Mouse (Mus musculus) embryonic facial prominence, embryonic 13.5 days (tissue): ENCODE measurements around the gene Gm45717. TPM values are rescaled to one million over a fixed set of nuclear protein-coding genes. Genes with fewer than 3 reads are reported as not detected.

Experiments used
- ATAC-seq: fragments of 200-750 bp; cut with Nextera tagmentation; 2 replicates; pipeline ENCODE4 v1.8.0; 2017; ENCODE audit warnings: low read depth; ENCODE audit not compliant: insufficient number of reproducible peaks, insufficient read depth, low FRiP score, low TSS enrichment
- H3K27ac ChIP-seq: fragments of 300-500 bp; sonication (generic); 2 replicates; pipeline ENCODE4 v1.5.1; 2015; ENCODE audit warnings: moderate library complexity, mild to moderate bottlenecking, inconsistent platforms
- H3K27me3 ChIP-seq: fragments of 300-500 bp; sonication (generic); 2 replicates; pipeline ENCODE4 v1.6.1; 2015; ENCODE audit warnings: mild to moderate bottlenecking, inconsistent platforms
- H3K36me3 ChIP-seq: fragments of 300-500 bp; sonication (generic); 2 replicates; pipeline ENCODE4 v1.6.1; 2015; ENCODE audit warnings: mild to moderate bottlenecking, inconsistent platforms
- H3K4me1 ChIP-seq: fragments of 300-500 bp; sonication (generic); 2 replicates; pipeline ENCODE4 v1.6.1; 2015; ENCODE audit warnings: inconsistent platforms
- H3K4me2 ChIP-seq: fragments of 300-500 bp; sonication (generic); 2 replicates; pipeline ENCODE4 v1.6.1; 2015; ENCODE audit warnings: moderate library complexity, mild to moderate bottlenecking, inconsistent platforms
- H3K4me3 ChIP-seq: fragments of 300-500 bp; sonication (generic); 2 replicates; pipeline ENCODE4 v1.5.1; 2015; ENCODE audit warnings: mild to moderate bottlenecking, inconsistent platforms
- H3K9ac ChIP-seq: fragments of 300-500 bp; sonication (generic); 2 replicates; pipeline ENCODE4 v1.6.1; 2015; ENCODE audit warnings: mild to moderate bottlenecking, inconsistent platforms
- H3K9me3 ChIP-seq: fragments of 300-500 bp; sonication (generic); 2 replicates; pipeline ENCODE4 v1.6.1; 2016; ENCODE audit warnings: inconsistent platforms
- WGBS: fragments of 180-500 bp; shearing (Covaris S2); methylation state at CpG from one replicate; pipeline ENCODE4 v1.1.7; 2015; ENCODE audit warnings: mixed read lengths; 5-methylcytosine and 5-hydroxymethylcytosine counted together
- polyA plus RNA-seq: library from polyadenylated mRNA; unstranded; fragments of >200 nt; fragmentation: Nextera tagmentation; extraction: Ambion mirVana; gene quantifications from 2 replicates; pipeline ENCODE4 v1.2.1, GENCODE M21; 2015

Gm45717 gene
- polyA plus RNA-seq, 1 experiment from 2014 or later: not detected

DNA sequence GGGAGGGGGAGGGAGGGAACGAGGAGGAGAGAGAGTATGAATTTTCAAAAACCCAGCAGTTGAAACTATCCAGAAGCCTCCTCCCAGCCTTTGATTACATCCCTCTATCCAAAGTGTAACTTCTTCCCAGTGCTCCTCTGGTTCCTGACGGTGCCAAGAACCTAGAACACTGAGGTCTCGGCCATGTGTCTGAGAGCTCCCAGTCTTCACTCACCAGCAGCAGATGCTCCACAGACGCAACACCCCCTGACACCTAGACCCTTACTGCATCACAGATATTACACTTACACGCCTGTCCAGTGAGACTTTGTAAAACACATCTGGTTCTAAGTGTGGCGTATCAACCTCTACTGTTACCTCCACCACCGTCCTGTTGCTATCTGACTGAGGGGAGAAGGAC lies 3.3 kb downstream of the Gm45717 start:
- Histone ChIP-seq H3K27me3 (no peaks in the 10 kb centered on the region), H3K4me3 (peak overlapping the region; percentile 0; the same call in 1 of the 2 replicates), H3K4me1 (peaks cover 56% of the 10 kb centered on the region), H3K9ac (no peak overlapping the region), H3K27ac (no peak overlapping the region; the same call in 1 of the 2 replicates), H3K36me3 (peaks cover 43% of the 10 kb centered on the region), H3K4me2 (peak overlapping the region; percentile 92), H3K9me3 (no peaks in the 10 kb centered on the region)
- WGBS: 71% methylated on average over 7 of the region's 7 CpGs
- no peak for ATAC-seq

DNA sequence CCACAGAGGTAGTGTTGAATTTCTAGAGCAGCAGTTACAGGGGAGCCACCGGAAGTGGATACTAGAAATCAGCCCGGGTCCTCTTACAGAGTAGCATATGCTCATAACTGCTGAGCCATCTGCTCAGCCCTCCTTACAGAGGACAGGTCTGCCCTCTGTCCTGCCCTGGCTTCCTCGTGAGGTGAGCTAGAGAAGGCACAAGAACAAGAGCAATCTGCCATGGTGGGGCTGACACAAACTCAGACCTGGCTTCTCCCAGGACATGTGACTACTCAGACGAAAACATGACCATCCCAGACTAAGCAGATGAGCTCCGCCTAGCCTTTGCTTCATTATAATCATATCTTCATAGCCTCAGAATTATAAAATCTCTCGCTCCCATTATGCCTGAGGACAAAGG lies 4.0 kb downstream of the Gm45717 start:
- H3K36me3 ChIP-seq: peaks cover 50% of the 10 kb centered on the region

DNA sequence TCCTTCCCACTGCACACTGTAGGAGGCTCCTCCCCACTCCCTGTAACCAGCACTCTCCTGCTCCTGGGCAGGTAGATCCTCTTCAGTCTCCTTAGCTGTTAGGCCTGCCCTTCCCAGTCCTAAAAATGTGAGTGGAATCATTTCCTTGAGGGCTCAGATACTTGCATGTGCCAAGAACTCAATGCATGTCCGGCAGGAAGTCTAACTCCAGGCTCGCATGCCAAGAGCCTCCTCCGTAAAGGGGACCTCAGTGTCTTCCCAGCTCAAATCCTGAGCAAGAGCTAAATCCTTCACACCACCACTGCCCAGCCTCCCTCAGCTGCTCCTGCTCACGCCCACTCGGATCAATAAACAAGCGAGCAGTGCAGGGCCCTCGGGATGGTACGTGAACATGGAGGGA lies 4.7 kb downstream of the Gm45717 start:
- H3K4me3 ChIP-seq: no peak overlapping the region
- peak overlapping the region; percentile 18; the same call in 1 of the 2 replicates for H3K4me2 ChIP-seq
- H3K27ac ChIP-seq: peak overlapping the region; percentile 19
- ATAC-seq: no peak
- H3K27me3 ChIP-seq: no peaks in the 10 kb centered on the region
- H3K9ac ChIP-seq: peak overlapping the region; percentile 11; the same call in 1 of the 2 replicates
- peaks cover 47% of the 10 kb centered on the region for H3K4me1 ChIP-seq
- H3K36me3 ChIP-seq: peaks cover 57% of the 10 kb centered on the region
- H3K9me3 ChIP-seq: no peaks in the 10 kb centered on the region
- 37% methylated on average over 8 of the region's 8 CpGs for WGBS

More for the DNA sequence above, 4.0 kb downstream of the Gm45717 start:
- Histone ChIP-seq H3K9ac (no peak overlapping the region), H3K27me3 (no peaks in the 10 kb centered on the region), H3K4me2 (peak overlapping the region; percentile 18; the same call in 1 of the 2 replicates), H3K4me3 (no peak overlapping the region), H3K9me3 (no peaks in the 10 kb centered on the region), H3K4me1 (peaks cover 52% of the 10 kb centered on the region), H3K27ac (no peak overlapping the region)
- no peak for ATAC-seq
- 53% methylated on average over 6 of the region's 6 CpGs for WGBS

DNA sequence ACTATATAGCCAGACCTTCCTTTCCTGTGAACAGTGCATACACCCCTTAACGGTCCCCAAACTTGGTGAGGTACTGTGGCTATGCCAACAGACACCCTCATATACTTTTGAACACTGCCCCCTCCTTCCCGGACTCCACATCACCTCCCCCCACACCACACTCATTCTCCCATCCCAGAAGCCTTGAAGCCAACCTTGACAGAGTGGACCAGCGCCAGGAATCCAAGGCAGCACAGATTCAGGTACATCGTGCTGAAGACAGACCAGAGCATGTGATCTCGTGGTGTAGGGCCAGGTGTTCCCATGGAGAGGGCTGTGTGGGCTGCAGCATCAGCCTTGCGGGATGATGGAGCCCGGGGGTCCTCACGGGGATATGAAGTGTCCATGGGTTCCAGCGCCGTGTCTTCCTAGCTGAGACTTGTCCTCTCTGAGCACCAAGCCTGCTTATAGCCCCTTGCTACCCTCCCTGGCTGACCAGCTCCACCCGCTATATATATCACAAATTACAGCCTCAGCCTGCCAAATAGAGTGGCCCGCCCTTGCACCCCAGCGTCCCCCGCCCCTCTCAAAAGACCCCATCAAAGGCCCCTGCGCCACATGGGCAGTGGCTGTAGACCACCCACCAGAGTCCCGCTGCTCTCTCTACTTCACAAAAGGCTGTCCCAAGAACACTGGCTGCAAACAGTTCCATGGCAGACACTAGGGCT lies 5.8 kb downstream of the Gm45717 start, which contains the start of gene Ifitm5:
Gene Ifitm5 (minus strand): TSS at position 468 of the 707 bp plus-strand sequence.
- peaks cover 47% of the 10 kb centered on the region for H3K4me1 ChIP-seq
- peak within 1 kb of the TSS; percentile 11; the same call in 1 of the 2 replicates for H3K9ac ChIP-seq
- H3K36me3 ChIP-seq: peaks cover 68% of the 10 kb centered on the region
- peak within 1 kb of the TSS; percentile 18; the same call in 1 of the 2 replicates for H3K4me2 ChIP-seq
- no peaks in the 10 kb centered on the region for H3K9me3 ChIP-seq
- 92% methylated on average over 16 of the region's 16 CpGs for WGBS
- ATAC-seq: no peak
- peak within 1 kb of the TSS; percentile 19 for H3K27ac ChIP-seq
- H3K4me3 ChIP-seq: peak within 1 kb of the TSS; percentile 9; the same call in 1 of the 2 replicates
- H3K27me3 ChIP-seq: no peaks in the 10 kb centered on the region

DNA sequence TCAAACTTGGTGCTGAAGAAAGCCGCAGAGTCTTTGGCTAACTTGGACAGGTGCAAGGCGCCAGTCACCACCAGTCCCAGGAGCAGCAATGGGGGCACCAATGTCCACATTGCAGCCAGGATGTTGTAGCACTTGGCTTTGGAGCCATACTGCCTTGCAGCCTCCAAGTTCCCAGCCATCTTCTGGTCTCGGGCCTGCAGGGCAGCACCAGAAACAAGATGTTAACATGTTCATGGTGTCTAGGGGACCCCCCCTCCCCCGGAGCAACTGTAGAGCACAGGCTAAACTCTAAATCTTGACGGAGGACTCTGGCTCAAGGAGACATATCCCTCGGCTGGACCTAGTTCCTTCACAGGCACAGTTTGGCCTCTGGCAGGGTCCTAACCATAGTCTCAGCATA lies 6.5 kb downstream of the Gm45717 start:
- peaks cover 73% of the 10 kb centered on the region for H3K36me3 ChIP-seq
- H3K9me3 ChIP-seq: no peaks in the 10 kb centered on the region
- 85% methylated on average over 6 of the region's 6 CpGs for WGBS
- H3K4me1 ChIP-seq: peaks cover 43% of the 10 kb centered on the region
- H3K27me3 ChIP-seq: no peaks in the 10 kb centered on the region
- H3K9ac ChIP-seq: no peak overlapping the region
- peak overlapping the region; percentile 9; the same call in 1 of the 2 replicates for H3K4me3 ChIP-seq
- peak overlapping the region; percentile 16; the same call in 1 of the 2 replicates for H3K27ac ChIP-seq
- H3K4me2 ChIP-seq: no peak overlapping the region
- no peak for ATAC-seq

DNA sequence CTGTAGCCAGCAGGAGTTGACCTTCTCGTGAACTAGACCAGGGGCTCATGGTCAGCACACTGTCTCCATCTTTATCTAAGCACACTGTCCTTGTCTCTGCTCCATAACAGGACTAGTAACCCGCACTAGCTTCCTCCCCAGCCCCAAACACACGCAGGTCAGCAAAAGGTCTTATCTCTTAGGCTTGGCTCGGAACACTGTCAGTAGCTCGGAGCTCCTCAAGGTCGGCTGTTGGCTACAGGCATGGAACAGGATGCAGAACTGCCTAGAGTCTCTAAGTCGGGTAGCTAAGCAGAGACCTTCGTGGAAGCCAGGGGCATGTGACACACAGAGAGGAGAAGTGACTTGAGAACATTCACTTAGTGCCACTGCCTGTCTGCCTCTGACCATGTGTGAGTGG lies 7.6 kb downstream of the Gm45717 start:
- Histone ChIP-seq H3K27me3 (no peaks in the 10 kb centered on the region), H3K9me3 (no peaks in the 10 kb centered on the region), H3K27ac (0 out of 2 replicates have a peak overlapping the region, but pooled peaks have one; percentile 14), H3K9ac (no peak overlapping the region), H3K4me1 (peaks cover 38% of the 10 kb centered on the region), H3K4me3 (no peak overlapping the region), H3K4me2 (no peak overlapping the region), H3K36me3 (peaks cover 79% of the 10 kb centered on the region)
- 90% methylated on average over 8 of the region's 8 CpGs for WGBS
- no peak for ATAC-seq

DNA sequence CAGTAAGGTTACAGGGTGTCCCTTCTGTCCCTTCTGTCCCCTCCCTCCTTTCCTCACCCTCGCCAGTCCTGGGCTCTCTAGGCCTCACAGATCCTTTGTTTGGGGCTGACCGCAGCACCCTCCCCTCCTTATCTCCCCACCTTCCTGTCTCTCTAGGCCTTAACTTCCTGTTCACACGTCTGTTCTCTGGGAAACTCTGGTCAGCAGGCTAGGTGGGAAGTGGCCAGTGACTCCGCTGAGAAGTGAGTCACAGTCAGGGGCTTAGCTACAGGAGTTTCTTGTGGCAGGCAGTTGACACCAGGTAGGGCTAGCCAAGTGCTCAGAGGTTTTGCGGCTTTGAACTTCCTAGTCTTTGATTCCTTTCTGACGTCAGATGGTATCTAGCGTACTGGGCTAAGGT lies 8.8 kb downstream of the Gm45717 start:
- Histone ChIP-seq H3K36me3 (peaks cover 72% of the 10 kb centered on the region), H3K27ac (peak overlapping the region; percentile 16; the same call in 1 of the 2 replicates), H3K4me2 (no peak overlapping the region), H3K9ac (no peak overlapping the region), H3K4me3 (no peak overlapping the region), H3K9me3 (no peaks in the 10 kb centered on the region), H3K27me3 (no peaks in the 10 kb centered on the region), H3K4me1 (peaks cover 38% of the 10 kb centered on the region)
- no peak for ATAC-seq
- WGBS: 68% methylated on average over 7 of the region's 7 CpGs

DNA sequence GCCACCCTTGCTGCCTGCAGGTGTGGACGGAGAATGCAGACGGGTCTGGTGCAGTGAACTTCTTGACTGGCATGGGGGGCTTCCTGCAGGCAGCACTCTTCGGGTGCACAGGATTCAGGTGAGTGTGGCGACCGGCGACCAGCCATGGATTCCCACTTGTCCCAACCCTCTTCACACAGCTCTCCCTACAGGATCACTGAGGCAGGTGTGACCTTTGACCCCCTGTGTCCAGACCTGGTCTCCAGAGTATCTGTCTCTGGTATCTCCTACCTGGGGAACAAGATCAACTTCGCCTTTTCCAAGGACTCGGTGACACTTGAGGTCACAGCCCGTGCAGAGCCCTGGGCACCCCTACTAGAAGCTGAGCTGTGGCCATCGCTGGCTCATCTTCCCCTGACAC lies 9.4 kb downstream of the Gm45717 start:
- Histone ChIP-seq H3K9ac (no peak overlapping the region), H3K4me2 (no peak overlapping the region), H3K27ac (0 out of 2 replicates have a peak overlapping the region, but pooled peaks have one; percentile 16), H3K9me3 (no peaks in the 10 kb centered on the region), H3K4me3 (no peak overlapping the region), H3K27me3 (no peaks in the 10 kb centered on the region), H3K36me3 (peaks cover 68% of the 10 kb centered on the region), H3K4me1 (peaks cover 31% of the 10 kb centered on the region)
- WGBS: 88% methylated on average over 10 of the region's 10 CpGs
- no peak for ATAC-seq

DNA sequence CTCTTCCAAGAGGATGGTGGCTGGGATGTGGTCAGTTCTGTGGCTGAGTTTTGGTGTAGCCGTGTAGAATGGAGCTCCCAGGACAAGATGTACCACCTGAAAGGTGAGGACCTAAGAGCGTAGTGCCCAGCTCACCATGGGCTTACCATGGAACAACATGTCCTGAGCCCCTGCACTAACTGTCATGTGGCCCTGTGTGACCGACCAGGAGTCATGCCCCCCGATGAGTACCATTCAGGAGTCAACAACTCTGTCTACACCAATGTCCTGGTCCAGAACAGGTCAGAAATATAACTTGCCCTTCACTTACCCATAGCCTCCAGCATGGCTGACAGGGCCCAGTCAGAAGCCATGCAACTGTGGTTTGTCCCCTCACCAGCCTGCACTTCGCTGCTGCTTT lies 10.5 kb downstream of the Gm45717 start:
- Histone ChIP-seq H3K27ac (no peak overlapping the region), H3K9ac (no peak overlapping the region), H3K4me3 (no peak overlapping the region), H3K36me3 (peaks cover 63% of the 10 kb centered on the region), H3K9me3 (no peaks in the 10 kb centered on the region), H3K4me1 (peaks cover 30% of the 10 kb centered on the region), H3K4me2 (no peak overlapping the region), H3K27me3 (no peaks in the 10 kb centered on the region)
- no peak for ATAC-seq
- WGBS: 96% methylated on average over 5 of the region's 5 CpGs

DNA sequence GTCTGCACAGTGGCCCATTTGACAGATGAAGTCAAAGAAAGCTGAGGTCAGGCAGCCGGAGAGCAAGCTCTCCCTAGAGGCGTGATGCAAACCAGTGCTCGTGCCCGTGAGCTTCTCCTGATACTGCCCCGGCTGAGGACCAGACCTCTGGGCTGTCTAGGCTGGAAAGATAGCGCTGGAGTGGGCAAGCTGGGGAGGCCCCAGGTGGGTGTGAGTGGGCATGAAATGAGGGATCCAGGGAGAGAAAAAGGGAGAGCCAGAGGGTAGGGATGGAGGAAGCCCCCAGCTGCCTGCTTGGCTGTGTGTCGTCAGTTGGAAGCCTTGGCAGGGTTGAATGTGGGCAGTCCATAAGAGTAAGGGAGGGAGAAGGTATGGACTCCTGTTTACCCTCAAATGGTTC lies 11.5 kb downstream of the Gm45717 start:
- Histone ChIP-seq H3K36me3 (peaks cover 53% of the 10 kb centered on the region), H3K9ac (no peak overlapping the region), H3K27ac (no peak overlapping the region), H3K27me3 (no peaks in the 10 kb centered on the region), H3K4me3 (no peak overlapping the region), H3K4me2 (no peak overlapping the region), H3K4me1 (peaks cover 37% of the 10 kb centered on the region), H3K9me3 (no peaks in the 10 kb centered on the region)
- no peak for ATAC-seq
- 91% methylated on average over 7 of the region's 7 CpGs for WGBS

DNA sequence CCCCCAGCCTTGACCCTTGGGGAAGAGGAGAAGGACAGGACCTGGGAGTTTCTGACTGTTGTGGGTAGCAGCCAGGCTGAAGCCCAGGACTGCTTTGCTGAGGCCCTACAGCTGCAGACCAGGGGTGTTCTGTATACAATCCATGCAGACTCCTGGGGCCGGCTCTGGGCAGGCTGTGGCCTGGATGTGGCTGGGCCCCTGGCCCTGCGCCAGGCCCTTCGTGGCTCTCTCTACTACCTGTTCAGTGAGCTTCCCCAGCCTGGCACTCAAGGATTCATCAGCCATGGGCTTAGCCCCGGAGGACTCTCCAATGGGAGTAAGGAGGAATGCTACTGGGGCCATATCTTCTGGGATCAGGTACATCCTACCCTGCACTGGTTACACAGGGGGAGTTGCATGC lies 12.4 kb downstream of the Gm45717 start:
- Histone ChIP-seq H3K9ac (peak overlapping the region; percentile 0; the same call in 1 of the 2 replicates), H3K36me3 (peaks cover 44% of the 10 kb centered on the region), H3K4me1 (peaks cover 41% of the 10 kb centered on the region), H3K9me3 (no peaks in the 10 kb centered on the region), H3K27me3 (no peaks in the 10 kb centered on the region), H3K4me3 (no peak overlapping the region), H3K4me2 (no peak overlapping the region), H3K27ac (peak overlapping the region; percentile 94; the same call in 1 of the 2 replicates)
- no peak for ATAC-seq
- 84% methylated on average over 4 of the region's 4 CpGs for WGBS

DNA sequence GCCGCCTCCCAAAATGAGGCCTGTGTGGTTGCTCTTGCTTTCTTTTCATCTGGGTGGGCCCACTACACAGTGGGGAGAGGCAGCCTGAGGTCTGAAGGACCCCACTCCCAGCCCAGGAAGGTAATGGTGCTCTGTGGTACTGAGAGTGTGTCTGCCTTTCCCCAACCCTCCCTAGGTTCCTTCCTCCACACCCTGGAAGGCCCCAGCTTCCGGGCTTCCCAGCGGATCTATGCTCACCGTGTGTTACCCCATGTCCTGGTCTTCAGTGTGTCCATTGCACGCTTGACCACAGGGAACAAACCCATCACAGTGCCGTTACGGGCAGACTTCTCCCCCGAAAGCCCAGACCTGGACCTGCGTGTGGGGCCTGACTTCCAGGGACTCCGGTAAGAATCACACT lies 12.9 kb downstream of the Gm45717 start:
- peaks cover 41% of the 10 kb centered on the region for H3K4me1 ChIP-seq
- no peak overlapping the region for H3K4me3 ChIP-seq
- no peaks in the 10 kb centered on the region for H3K27me3 ChIP-seq
- H3K27ac ChIP-seq: peak overlapping the region; percentile 94
- H3K9me3 ChIP-seq: no peaks in the 10 kb centered on the region
- peak overlapping the region; percentile 75 for H3K4me2 ChIP-seq
- no peak for ATAC-seq
- WGBS: 90% methylated on average over 10 of the region's 10 CpGs
- H3K9ac ChIP-seq: peak overlapping the region; percentile 0; the same call in 1 of the 2 replicates
- H3K36me3 ChIP-seq: peaks cover 39% of the 10 kb centered on the region
